Mouse (Mus musculus) liver, postnatal 0 days (tissue): ENCODE measurements around the gene Ramp2. TPM values are rescaled to one million over a fixed set of nuclear protein-coding genes. Genes with fewer than 3 reads are reported as not detected.
A peak's percentile ranks its signal among the peaks of the same experiment; 100 is the strongest.

ENCODE experiments used
- ATAC-seq: fragments of 200-750 bp; cut with Nextera tagmentation; 2 replicates; pipeline ENCODE4 v1.8.0; 2017; ENCODE audit warnings: mild to moderate bottlenecking, moderate library complexity
- DNase-seq: peaks from one replicate; pipeline ENCODE4 v3.0.0-alpha.2; 2016
- H3K27ac ChIP-seq: fragments of 300-500 bp; sonication (generic); 2 replicates; pipeline ENCODE4 v1.5.1; 2014; ENCODE audit warnings: antibody characterized with exemption, moderate library complexity, mild to moderate bottlenecking, low read depth
- H3K27me3 ChIP-seq: fragments of 300-500 bp; sonication (generic); 2 replicates; pipeline ENCODE4 v1.6.1; 2014; ENCODE audit warnings: low read length, control low read depth, mixed read lengths; ENCODE audit not compliant: insufficient read depth
- H3K36me3 ChIP-seq: fragments of 300-500 bp; sonication (generic); replicated peaks from 2 replicates; pipeline ENCODE4 v1.6.1; 2014; ENCODE audit warnings: mild to moderate bottlenecking, control low read depth, low read length, moderate library complexity, mixed read lengths; ENCODE audit not compliant: insufficient read depth
- H3K4me1 ChIP-seq: fragments of 300-500 bp; sonication (generic); 2 replicates; pipeline ENCODE4 v1.6.1; 2014; ENCODE audit warnings: antibody characterized with exemption, mild to moderate bottlenecking, control low read depth; ENCODE audit not compliant: insufficient read depth
- H3K4me2 ChIP-seq: fragments of 300-500 bp; sonication (generic); 2 replicates; pipeline ENCODE4 v1.6.1; 2014; ENCODE audit warnings: low read depth, mild to moderate bottlenecking, low read length, moderate library complexity, mixed read lengths
- H3K4me3 ChIP-seq: fragments of 300-500 bp; sonication (generic); 2 replicates; pipeline ENCODE4 v1.5.1; 2014; ENCODE audit warnings: low read depth, low read length
- H3K9ac ChIP-seq: fragments of 300-500 bp; sonication (generic); replicated peaks from 2 replicates; pipeline ENCODE4 v1.6.1; 2014; ENCODE audit warnings: mild to moderate bottlenecking, moderate library complexity
- H3K9me3 ChIP-seq: fragments of 300-500 bp; sonication (generic); 2 replicates; pipeline ENCODE4 v1.6.1; 2016; ENCODE audit warnings: mild to moderate bottlenecking, control low read depth, low read length, mixed read lengths
- CTCF ChIP-seq: sonication (generic); IDR thresholded peaks from 2 replicates; pipeline ENCODE4 v1.5.1; 2016; ENCODE audit warnings: antibody characterized with exemption, low read depth
- EP300 ChIP-seq: IDR thresholded peaks from 2 replicates; pipeline ENCODE4 v1.6.1; 2016; ENCODE audit warnings: antibody characterized with exemption, low read depth, mild to moderate bottlenecking
- WGBS: fragments of 180-500 bp; shearing (Covaris S2); extraction: QIAGEN DNeasy Blood & Tissue Kit; methylation state at CpG from one replicate; pipeline ENCODE4 v1.1.7; 2014; ENCODE audit not compliant: insufficient replicate concordance; 5-methylcytosine and 5-hydroxymethylcytosine counted together
- polyA plus RNA-seq: library from polyadenylated mRNA; unstranded; fragments of >200 nt; fragmentation: Nextera tagmentation; extraction: Ambion mirVana; gene quantifications from 2 replicates; pipeline ENCODE4 v1.2.1, GENCODE M21; 2015

Ramp2 gene
- polyA plus RNA-seq, 1 experiment from 2014 or later, result 34.8 TPM

DNA sequence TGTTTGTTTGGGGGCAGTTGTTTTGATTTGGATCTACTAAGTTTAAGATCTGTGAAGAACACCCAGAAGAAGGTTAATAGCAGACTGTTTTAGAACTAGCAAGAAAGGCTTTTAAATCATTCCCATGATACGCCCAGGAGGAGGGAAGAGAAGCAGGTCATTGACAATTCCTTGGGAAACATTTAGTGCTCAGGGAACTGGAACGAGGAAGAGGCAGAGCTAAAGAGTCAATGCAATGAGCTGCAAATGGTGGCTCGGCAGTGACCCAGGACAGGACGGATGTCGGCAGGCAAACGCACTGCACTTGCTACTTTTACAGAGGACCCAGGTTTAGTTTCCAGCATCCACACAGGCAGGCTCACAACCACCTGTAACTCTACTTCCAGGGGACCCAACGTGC is 35.0 kb downstream of the Ramp2 start:
- 64% methylated on average over 7 of the region's 7 CpGs for WGBS
- no peak overlapping the region for H3K27ac ChIP-seq

DNA sequence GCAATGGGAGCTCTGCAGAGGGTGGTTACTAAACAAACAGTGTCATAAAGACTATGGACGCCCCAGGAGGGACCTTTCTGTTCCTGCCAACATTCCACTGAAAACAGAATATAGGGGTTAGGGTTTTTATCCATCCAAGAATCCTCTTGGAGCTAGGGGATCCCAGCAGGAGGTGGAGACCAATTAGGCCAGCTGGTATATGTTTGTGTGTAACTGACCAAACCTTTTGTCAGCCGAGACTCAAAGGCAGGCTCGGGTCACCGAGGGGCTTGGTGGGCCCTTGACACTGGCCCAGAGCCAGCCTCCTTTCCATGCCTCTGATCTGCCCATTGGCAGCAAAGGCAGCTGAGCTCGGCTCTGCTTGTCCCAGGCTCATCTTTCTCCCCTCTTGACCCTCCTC is 37.1 kb downstream of the Ramp2 start:
- Histone ChIP-seq H3K9me3 (no peaks in the 10 kb centered on the region), H3K4me3 (no peak overlapping the region), H3K36me3 (peaks cover 2% of the 10 kb centered on the region; the same call in 1 of the 2 replicates), H3K4me1 (peaks cover 17% of the 10 kb centered on the region), H3K4me2 (no peak overlapping the region), H3K27ac (no peak overlapping the region), H3K9ac (no peak overlapping the region), H3K27me3 (no peaks in the 10 kb centered on the region)
- WGBS, result 58% methylated on average over 5 of the region's 5 CpGs
- TF ChIP-seq CTCF (no peak), EP300 (no peak)
- DNase-seq (no peak), ATAC-seq (no peak)

More for the DNA sequence above, 35.0 kb downstream of the Ramp2 start:
- peaks cover 27% of the 10 kb centered on the region for H3K4me1 ChIP-seq
- no peak for TF ChIP-seq EP300
- TF ChIP-seq CTCF, result no peak
- H3K27me3 ChIP-seq, result no peaks in the 10 kb centered on the region
- no peaks in the 10 kb centered on the region for H3K9me3 ChIP-seq
- no peak for ATAC-seq
- no peak overlapping the region for H3K4me3 ChIP-seq
- no peak for DNase-seq
- H3K9ac ChIP-seq, result no peak overlapping the region
- no peaks in the 10 kb centered on the region; the same call in 1 of the 2 replicates for H3K36me3 ChIP-seq
- no peak overlapping the region for H3K4me2 ChIP-seq

DNA sequence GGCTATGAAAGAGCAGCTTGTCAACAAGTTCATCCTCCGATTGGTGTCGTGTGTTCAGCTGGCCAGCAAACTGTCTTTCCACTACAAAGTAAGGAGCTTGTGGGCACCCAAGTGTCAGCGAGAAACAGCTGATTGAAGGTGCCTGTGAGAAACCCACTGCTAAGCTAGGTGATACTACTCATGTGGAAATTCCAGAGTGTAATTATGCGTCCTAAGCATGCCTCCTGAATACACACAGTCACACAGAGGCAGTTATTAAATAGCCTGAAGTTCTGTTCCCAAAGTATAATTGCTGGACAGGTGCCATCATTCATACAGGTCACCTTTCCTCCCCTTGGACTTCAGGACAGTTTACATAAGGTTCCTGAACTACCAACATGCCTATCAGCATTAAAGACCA is 38.0 kb downstream of the Ramp2 start:
- H3K36me3 ChIP-seq, result peaks cover 10% of the 10 kb centered on the region
- no peak overlapping the region for H3K4me2 ChIP-seq
- 72% methylated on average over 4 of the region's 4 CpGs for WGBS
- peaks cover 13% of the 10 kb centered on the region for H3K4me1 ChIP-seq
- no peak overlapping the region for H3K27ac ChIP-seq
- peak; percentile 39 for ATAC-seq
- no peaks in the 10 kb centered on the region for H3K27me3 ChIP-seq
- TF ChIP-seq CTCF (no peak), EP300 (no peak)
- no peak overlapping the region for H3K4me3 ChIP-seq
- no peaks in the 10 kb centered on the region for H3K9me3 ChIP-seq
- H3K9ac ChIP-seq, result no peak overlapping the region
- DNase-seq, result no peak

DNA sequence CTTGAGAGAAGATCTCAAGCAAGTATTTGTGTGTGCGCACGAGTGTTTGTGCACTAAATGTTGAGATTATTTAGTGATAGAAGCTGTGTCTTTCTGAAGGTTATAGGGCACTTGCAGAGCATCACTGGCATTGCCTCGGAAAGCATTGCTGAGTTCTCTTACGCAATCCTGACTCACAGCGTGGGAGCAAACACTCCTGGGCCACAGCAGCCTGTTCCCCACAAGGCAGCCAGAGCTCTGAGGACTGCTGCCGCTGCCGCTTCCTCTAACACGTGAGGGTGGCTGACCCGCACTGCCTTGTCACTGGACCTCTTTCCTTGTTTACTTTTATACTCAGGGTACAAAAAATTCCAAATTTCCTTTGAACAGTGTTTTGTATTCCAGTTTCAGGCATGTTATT is 41.5 kb downstream of the Ramp2 start:
- no peak overlapping the region for H3K4me3 ChIP-seq
- ATAC-seq (peak; percentile 80), DNase-seq (peak; percentile 55)
- no peaks in the 10 kb centered on the region for H3K27me3 ChIP-seq
- no peak overlapping the region for H3K4me2 ChIP-seq
- peaks cover 42% of the 10 kb centered on the region for H3K36me3 ChIP-seq
- H3K27ac ChIP-seq, result peak overlapping the region; percentile 18; the same call in 1 of the 2 replicates
- H3K9ac ChIP-seq, result no peak overlapping the region
- 52% methylated on average over 9 of the region's 9 CpGs for WGBS
- TF ChIP-seq EP300 (no peak), CTCF (no peak)
- peaks cover 8% of the 10 kb centered on the region for H3K4me1 ChIP-seq
- no peaks in the 10 kb centered on the region for H3K9me3 ChIP-seq

DNA sequence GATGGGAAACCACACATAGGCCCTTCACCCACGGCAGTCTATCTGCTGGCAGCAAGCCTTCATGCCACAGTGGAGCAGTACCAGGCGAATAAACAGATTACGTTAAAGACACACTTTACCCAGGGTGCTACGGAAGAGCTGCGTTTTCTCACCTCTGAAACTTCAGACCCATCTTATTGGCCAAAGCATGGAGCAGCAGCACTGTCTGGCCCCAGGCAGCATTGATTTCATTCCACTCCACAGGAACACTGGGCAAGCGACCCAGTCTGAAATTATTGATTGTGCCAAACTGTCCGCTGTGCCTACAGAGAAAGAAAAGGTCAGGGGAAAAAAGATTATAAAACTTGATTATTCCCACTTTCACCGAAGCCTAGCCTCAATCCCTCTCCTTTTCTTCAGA is 45.4 kb downstream of the Ramp2 start:
- no peak for ATAC-seq
- H3K4me1 ChIP-seq, result peaks cover 4% of the 10 kb centered on the region; the same call in 1 of the 2 replicates
- peaks cover 78% of the 10 kb centered on the region for H3K36me3 ChIP-seq
- H3K4me3 ChIP-seq, result no peak overlapping the region
- H3K27me3 ChIP-seq, result no peaks in the 10 kb centered on the region
- H3K9me3 ChIP-seq, result no peaks in the 10 kb centered on the region
- no peak overlapping the region for H3K4me2 ChIP-seq
- H3K9ac ChIP-seq, result no peak overlapping the region
- no peak for DNase-seq
- TF ChIP-seq EP300, result no peak
- TF ChIP-seq CTCF, result no peak
- H3K27ac ChIP-seq, result no peak overlapping the region
- 89% methylated on average over 8 of the region's 8 CpGs for WGBS

DNA sequence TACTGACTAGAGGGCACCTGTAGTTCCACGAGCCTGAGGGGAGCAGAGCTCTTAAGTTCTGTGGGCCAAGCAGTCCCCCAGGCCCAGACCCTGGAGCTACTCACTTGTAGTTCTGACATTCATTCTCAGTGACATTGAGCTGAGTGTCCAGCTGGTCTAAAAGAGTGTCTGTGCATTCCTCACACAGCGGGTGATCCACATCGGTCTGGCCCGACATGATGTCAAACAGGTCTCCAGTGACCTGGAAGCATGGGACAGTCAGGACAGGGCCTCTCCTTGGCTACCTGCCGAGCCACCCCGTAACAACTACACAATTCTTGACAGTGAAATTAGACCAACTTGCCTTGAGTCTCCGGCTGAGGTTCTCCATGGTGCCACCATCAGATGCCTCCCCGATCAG is 49.4 kb downstream of the Ramp2 start:
- Histone ChIP-seq H3K9ac (no peak overlapping the region), H3K4me2 (no peak overlapping the region), H3K9me3 (no peaks in the 10 kb centered on the region), H3K36me3 (peaks cover 83% of the 10 kb centered on the region), H3K4me1 (no peaks in the 10 kb centered on the region; the same call in 1 of the 2 replicates), H3K27ac (no peak overlapping the region), H3K27me3 (no peaks in the 10 kb centered on the region), H3K4me3 (no peak overlapping the region)
- TF ChIP-seq EP300, result no peak
- TF ChIP-seq CTCF, result no peak
- DNase-seq (no peak), ATAC-seq (no peak)
- 97% methylated on average over 8 of the region's 8 CpGs for WGBS

DNA sequence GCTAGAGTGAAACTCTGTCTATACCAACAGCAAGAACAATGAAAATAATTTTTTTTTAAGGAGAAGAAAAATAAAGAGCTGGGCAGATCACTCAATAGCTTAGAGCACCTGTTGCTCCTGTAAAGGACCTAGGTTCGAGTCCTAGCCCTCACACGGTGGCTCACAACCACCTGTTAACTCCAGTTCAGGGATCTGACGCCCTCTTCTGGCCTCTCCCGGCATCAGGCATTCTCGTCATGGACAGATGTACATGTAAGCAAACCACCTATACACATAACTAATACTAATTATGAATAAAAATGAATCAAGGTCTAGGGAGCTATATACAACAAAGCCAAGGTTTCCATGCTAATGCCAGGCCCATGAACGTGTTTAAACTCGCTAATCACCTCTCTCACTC is 55.1 kb downstream of the Ramp2 start:
- Histone ChIP-seq H3K4me2 (peak overlapping the region; percentile 89), H3K9ac (peak overlapping the region; percentile 98), H3K4me1 (peaks cover 16% of the 10 kb centered on the region), H3K27ac (no peak overlapping the region), H3K27me3 (no peaks in the 10 kb centered on the region), H3K36me3 (peaks cover 32% of the 10 kb centered on the region), H3K9me3 (no peaks in the 10 kb centered on the region), H3K4me3 (peak overlapping the region; percentile 98)
- no peak for ATAC-seq
- DNase-seq, result peak; percentile 67
- WGBS, result 57% methylated on average over 7 of the region's 7 CpGs
- TF ChIP-seq CTCF (peak; percentile 64), EP300 (no peak)
